Mouse (Mus musculus): ENCODE data around the gene Plxna2.

Plxna2 gene

GRCm38 (mm10) chr1:194623641-194624040 is 5.6 kb downstream of the Plxna2 start:
- DNase-seq: no peak

- peak; percentile 45 for DNase-seq
Measured at GRCm38 (mm10) chr1:194624411-194624810, 6.4 kb downstream of the Plxna2 start.

- DNase-seq: peak; percentile 48
Measured at GRCm38 (mm10) chr1:194624973-194625372, 7.0 kb downstream of the Plxna2 start.

- DNase-seq: no peak
Measured at GRCm38 (mm10) chr1:194626109-194626508, 8.1 kb downstream of the Plxna2 start.

- no peak for DNase-seq
Measured at GRCm38 (mm10) chr1:194627286-194627685, 9.3 kb downstream of the Plxna2 start.

- peak; percentile 32 for DNase-seq
Measured at GRCm38 (mm10) chr1:194629135-194629689, 11.2 kb downstream of the Plxna2 start.

- no peak for DNase-seq
Measured at GRCm38 (mm10) chr1:194630498-194631056, 12.6 kb downstream of the Plxna2 start.

GRCm38 (mm10) chr1:194631574-194631973 is 13.6 kb downstream of the Plxna2 start:
- no peak for DNase-seq

- no peak for DNase-seq
Measured at GRCm38 (mm10) chr1:194632029-194632428, 14.0 kb downstream of the Plxna2 start.

- DNase-seq: no peak
Measured at GRCm38 (mm10) chr1:194635411-194635810, 17.4 kb downstream of the Plxna2 start.

- no peak for DNase-seq
Measured at GRCm38 (mm10) chr1:194635942-194636341, 17.9 kb downstream of the Plxna2 start.

GRCm38 (mm10) chr1:194637391-194638304 is 19.6 kb downstream of the Plxna2 start:
- DNase-seq: no peak

GRCm38 (mm10) chr1:194641601-194642301 is 23.7 kb downstream of the Plxna2 start:
- peak; percentile 18 for DNase-seq

- no peak for DNase-seq
Measured at GRCm38 (mm10) chr1:194642302-194642787, 24.3 kb downstream of the Plxna2 start.

- DNase-seq: no peak
Measured at GRCm38 (mm10) chr1:194643930-194644329, 25.9 kb downstream of the Plxna2 start.

- DNase-seq: no peak
Measured at GRCm38 (mm10) chr1:194645898-194646297, 27.9 kb downstream of the Plxna2 start.

- no peak for DNase-seq
Measured at GRCm38 (mm10) chr1:194650076-194650475, 32.1 kb downstream of the Plxna2 start.

- no peak for DNase-seq
Measured at GRCm38 (mm10) chr1:194650566-194650965, 32.5 kb downstream of the Plxna2 start.

GRCm38 (mm10) chr1:194651987-194652386 is 34.0 kb downstream of the Plxna2 start:
- peak; percentile 72 for DNase-seq

- DNase-seq: peak; percentile 18
Measured at GRCm38 (mm10) chr1:194658459-194659160, 40.6 kb downstream of the Plxna2 start.

GRCm38 (mm10) chr1:194660426-194661119 is 42.6 kb downstream of the Plxna2 start:
- DNase-seq: peak; percentile 24

GRCm38 (mm10) chr1:194663021-194663420 is 45.0 kb downstream of the Plxna2 start:
- no peak for DNase-seq
